Mouse (Mus musculus) kidney, adult 2 months (tissue): ENCODE data around the gene Gm20683.
A peak's percentile ranks its signal among the peaks of the same experiment; 100 is the strongest.

Source experiments
- CTCF ChIP-seq: fragments of 200-500 bp; conservative IDR thresholded peaks from 2 replicates; pipeline ENCODE4 v1.5.1; 2011; ENCODE audit warnings: low read depth, mild to moderate bottlenecking, control low read depth, low read length, moderate library complexity, mixed read lengths; ENCODE audit not compliant: insufficient read depth, insufficient read length
- POLR2A ChIP-seq: fragments of 200-500 bp; IDR thresholded peaks from one replicate; pipeline ENCODE4 v1.6.1; 2011; ENCODE audit warnings: low read depth, low read length, control low read depth

- TF ChIP-seq POLR2A: no peak
- peak; percentile 70 for TF ChIP-seq CTCF
These were observed 37.7 kb upstream of the Gm20683 start for GRCm38 (mm10) chr17:25879261-25879660.
